Mouse (Mus musculus): ENCODE data around the gene Syt2.

Syt2 gene

GRCm38 (mm10) chr1:134704396-134705306, 58.2 kb downstream of the Syt2 start:
- peak; percentile 11 to 66 for DNase-seq (ENCODE audit: low spot score in 2 of 2)

DNA sequence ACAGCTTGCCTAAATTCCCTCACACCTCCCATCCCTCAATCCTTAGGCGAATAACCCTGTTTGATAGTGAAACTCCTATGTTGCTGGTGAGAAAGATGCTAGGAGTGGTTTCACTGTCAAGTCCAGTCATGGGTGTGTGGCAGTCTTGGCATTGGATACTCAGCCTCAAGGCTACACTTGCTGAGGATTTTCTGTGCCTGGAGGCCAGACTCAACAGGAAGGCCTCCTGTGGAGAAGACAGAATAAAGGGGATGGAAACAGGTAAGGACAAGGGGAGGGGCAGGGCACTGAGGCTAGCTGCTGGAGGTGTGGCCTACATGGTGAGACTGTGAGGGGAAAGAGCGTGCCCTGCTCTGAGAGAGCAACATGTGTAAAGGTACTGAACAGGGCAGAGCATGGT, 60.1 kb downstream of the Syt2 start:
- DNase-seq (ENCODE audit: low spot score in 2 of 2), result no peak

GRCm38 (mm10) chr1:134707516-134707915, 61.0 kb downstream of the Syt2 start:
- DNase-seq (ENCODE audit: low spot score in 2 of 2), result no peak

- DNase-seq (ENCODE audit: low spot score in 2 of 2), result no peak
Measured at GRCm38 (mm10) chr1:134708274-134708673, 61.8 kb downstream of the Syt2 start.

GRCm38 (mm10) chr1:134708801-134709385, 62.4 kb downstream of the Syt2 start:
- DNase-seq (ENCODE audit: low spot score in 2 of 2), result peak; percentile 60 to 64

GRCm38 (mm10) chr1:134709411-134710306, 63.2 kb downstream of the Syt2 start:
- no peak for DNase-seq (ENCODE audit: low spot score in 2 of 2)

DNA sequence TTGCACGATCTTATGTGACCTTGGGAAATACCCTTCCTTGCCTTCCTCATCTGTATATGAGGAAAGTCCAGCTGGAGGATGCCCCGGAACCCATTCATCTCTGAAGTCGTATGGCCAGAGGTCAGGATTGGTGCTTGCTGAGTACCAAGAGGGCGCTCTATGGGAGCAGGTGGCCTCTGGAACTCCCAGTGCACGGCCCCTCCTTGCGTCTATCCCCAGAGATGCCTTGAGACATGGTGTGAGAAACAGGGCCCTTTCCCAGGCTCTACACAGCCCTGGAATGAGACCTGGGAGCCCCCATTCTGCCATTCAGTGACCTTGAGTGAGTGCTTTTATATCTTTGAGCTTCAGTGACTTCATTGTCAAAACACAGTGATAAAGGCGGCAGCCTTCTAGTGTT, 64.6 kb downstream of the Syt2 start:
- DNase-seq (ENCODE audit: low spot score in 2 of 2), result no peak

DNA sequence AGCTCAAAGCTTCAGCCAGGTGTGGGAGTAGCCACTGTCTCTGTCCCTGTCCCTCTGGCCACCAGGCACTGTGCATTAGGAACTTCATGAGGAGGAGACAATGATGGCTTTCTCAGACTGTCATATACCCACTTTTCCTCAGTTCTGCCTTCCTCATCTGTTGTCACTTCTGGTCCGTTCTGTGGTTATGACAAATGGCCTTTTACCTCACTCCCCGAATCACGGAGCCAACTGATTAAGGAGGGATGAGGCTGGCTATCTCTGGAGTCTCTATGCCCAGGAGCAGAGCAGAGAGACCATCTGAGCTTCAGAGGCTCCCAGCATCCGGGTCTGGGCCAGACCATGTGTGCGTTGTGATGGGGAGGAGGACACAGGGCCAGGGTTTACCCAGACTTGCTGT, 65.2 kb downstream of the Syt2 start:
- DNase-seq (ENCODE audit: low spot score in 2 of 2), result no peak

GRCm38 (mm10) chr1:134712781-134713299, 66.4 kb downstream of the Syt2 start:
- no peak for DNase-seq (ENCODE audit: low spot score in 2 of 2)

- DNase-seq (ENCODE audit: low spot score in 2 of 2), result no peak
Measured at GRCm38 (mm10) chr1:134713421-134713969, 67.0 kb downstream of the Syt2 start.

- no peak for DNase-seq (ENCODE audit: low spot score in 2 of 2)
Measured at GRCm38 (mm10) chr1:134714166-134714565, 67.7 kb downstream of the Syt2 start.

- no peak for DNase-seq (ENCODE audit: low spot score in 2 of 2)
Measured at GRCm38 (mm10) chr1:134715092-134715491, 68.6 kb downstream of the Syt2 start.

DNA sequence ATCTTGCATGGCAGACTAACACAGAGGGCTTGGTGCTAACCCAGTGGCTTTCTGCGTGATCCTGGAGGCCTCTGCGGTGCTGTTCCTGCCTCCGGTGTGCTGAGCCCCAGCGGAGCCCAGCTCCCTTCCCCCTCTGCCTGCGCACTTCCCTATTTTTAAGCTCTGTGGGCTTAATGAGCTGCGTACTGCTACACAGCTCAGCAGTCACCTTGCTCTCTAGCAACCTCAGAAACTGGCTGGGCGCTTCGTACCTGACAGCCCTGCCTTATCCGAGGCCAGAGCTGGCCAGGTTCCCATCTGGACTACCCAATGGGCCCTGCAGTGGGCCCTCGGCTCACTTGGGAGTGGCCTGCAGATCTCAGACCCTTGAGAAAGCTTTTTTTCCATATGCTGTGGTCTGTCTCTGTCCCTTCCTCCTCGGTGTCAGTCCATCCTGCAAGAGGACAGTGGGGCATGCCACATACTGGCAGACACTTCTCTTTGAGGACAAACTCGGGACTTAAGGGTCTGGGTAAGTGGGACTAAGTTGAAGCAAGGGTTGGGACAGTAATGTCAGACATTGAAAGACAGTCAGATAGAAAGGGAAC, 73.3 kb downstream of the Syt2 start:
- DNase-seq (ENCODE audit: low spot score in 2 of 2), result no peak

DNA sequence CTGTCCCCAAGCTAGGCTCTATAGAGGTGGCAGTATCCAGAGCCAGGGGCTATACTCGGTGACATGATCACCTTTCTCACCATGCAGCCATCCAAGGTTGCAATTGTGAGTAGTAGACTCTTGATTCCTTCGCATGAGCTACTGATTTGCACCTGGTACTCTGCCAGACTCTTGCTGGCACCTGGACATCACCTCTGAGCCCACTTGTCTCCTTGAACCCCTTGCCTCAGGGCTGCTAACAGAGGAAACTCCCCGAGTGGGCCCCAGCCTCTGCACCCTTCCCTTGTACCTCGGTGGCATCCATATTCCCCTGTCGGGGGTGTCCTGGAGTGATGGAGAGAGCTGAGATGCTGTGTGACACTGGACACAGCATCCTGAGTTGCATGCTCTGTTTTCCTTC, 75.0 kb downstream of the Syt2 start:
- no peak for DNase-seq (ENCODE audit: low spot score in 2 of 2)

GRCm38 (mm10) chr1:134722891-134723290, 76.4 kb downstream of the Syt2 start:
- DNase-seq (ENCODE audit: low spot score in 2 of 2), result no peak

GRCm38 (mm10) chr1:134725276-134725675, 78.8 kb downstream of the Syt2 start:
- peak in 1 of 2 experiments; percentile 28 for DNase-seq (ENCODE audit: low spot score in 2 of 2)

DNA sequence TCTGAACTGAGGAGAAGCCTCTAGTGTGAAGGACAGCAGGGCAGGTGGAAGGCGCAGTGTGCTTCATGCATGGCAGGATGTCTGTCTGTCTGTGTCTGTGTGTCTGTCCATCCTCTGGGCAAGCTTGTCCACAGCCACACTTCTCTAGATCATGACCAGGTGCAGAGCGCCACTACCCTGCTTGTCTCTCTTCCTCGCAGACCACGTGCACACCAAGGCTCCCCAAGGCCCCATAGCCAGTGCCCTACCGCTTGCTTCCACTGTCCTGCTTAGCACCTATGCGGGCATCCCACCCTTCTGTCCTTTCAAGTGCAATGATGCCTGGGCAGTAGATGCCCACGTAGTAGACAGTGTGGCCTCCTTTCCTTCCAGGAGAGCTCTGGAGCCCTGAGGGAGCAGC, 80.0 kb downstream of the Syt2 start:
- DNase-seq (ENCODE audit: low spot score in 2 of 2), result no peak

DNA sequence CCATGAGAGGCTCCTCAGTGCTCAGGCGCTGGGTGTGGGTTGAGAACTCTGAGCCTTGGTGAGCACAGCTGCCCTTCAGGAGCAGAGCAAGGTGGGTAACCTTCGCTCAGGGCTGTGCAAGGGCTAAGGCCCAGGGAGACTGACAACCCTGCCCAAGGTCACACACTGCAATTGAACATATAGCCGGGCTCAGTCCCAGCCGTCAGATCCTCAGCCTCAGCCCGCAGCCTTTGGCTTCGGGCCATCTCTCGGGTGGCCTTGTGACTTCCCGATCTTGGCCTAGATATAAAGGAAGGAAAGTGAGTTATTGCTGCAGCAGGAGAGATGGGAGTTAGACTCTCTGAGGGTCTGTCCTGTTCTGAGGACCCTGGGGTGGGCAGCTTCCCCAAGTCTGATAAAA, 80.8 kb downstream of the Syt2 start:
- DNase-seq (ENCODE audit: low spot score in 2 of 2), result no peak

DNA sequence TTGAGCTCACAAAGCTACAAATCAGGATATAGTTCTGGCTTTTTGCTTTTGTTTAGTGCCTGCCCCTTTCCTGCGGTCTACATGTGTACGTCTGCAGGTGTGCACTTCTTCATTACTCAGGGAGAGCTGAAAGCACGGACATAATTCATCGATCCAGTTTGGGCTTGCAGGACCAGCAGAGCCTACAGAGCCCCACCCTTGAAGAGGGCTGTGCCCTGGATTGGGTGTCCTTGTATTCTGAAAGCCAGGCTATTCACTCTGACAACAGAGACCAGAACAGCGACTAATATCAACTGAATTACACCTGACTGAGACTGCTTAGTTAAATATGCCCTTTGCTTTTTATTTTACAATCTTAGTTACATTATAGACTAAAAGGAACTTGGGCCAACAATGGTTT, 87.2 kb downstream of the Syt2 start:
- no peak for DNase-seq (ENCODE audit: low spot score in 2 of 2)

- no peak for DNase-seq (ENCODE audit: low spot score in 2 of 2)
Measured at GRCm38 (mm10) chr1:134737463-134737862, 91.0 kb downstream of the Syt2 start.

DNA sequence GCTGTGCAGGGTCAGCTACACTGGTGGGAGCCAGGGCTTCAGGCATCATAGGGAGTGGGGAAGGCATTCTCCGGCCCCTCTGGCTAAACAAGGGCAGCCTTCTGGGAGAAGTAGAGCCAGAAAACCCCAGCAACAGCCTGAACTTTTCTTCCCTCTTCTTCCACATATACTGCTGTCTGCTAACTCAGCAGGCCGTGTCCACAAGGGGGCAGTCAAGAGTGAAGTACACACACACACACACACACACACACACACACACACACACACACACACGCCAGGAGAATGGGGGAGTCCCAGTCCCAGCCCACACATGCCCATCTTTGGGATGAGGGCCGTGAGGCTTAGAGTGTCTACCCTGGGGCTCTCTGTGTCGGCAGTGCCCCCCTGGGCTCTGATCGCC, 95.0 kb downstream of the Syt2 start:
- peak in 1 of 2 experiments; percentile 44 for DNase-seq (ENCODE audit: low spot score in 2 of 2)
